Mouse (Mus musculus): ENCODE data around the gene Ift52. TPM values are rescaled to one million over a fixed set of nuclear protein-coding genes. Genes with fewer than 3 reads are reported as not detected.

Ift52 gene
- 1.1 and 4.6 TPM in 2 replicates for polyA plus RNA-seq (2012; ENCODE audit: low replicate concordance)

GRCm38 (mm10) chr2:163016916-163017743 is at the start of gene Ift52:
Gene Ift52, plus strand, starts transcription at chr2:163017354.

GRCm38 (mm10) chr2:162987218-162987617 is 29.9 kb upstream of the Ift52 start, which contains the start of gene Sgk2:
Gene Sgk2, plus strand, starts transcription at chr2:162987330.

GRCm38 (mm10) chr2:163054335-163054840 is 37.2 kb downstream of the Ift52 start, which contains the start of gene Mybl2:
Gene Mybl2, plus strand, starts transcription at chr2:163054687.

GRCm38 (mm10) chr2:163087728-163088127 is 70.6 kb downstream of the Ift52 start, which contains the start of gene Gtsf1l:
Gene Gtsf1l, minus strand, starts transcription at chr2:163087855.

Other genes with a start within 250 kb of the Ift52 start
- 99.0 and 114 TPM in 2 replicates for gene Srsf6, start 85.8 kb upstream of the Ift52 start, polyA plus RNA-seq (2012; ENCODE audit: low replicate concordance)
- gene L3mbtl1, start 73.9 kb upstream of the Ift52 start, polyA plus RNA-seq (2012; ENCODE audit: low replicate concordance) = 0.49 and 0.73 TPM in 2 replicates
- not detected in 2 replicates for gene Sgk2, start 30.0 kb upstream of the Ift52 start, polyA plus RNA-seq (2012; ENCODE audit: low replicate concordance)
- 65.2 and 71.4 TPM in 2 replicates for gene Mybl2, start 37.3 kb downstream of the Ift52 start, polyA plus RNA-seq (2012; ENCODE audit: low replicate concordance)
- gene Gtsf1l, start 70.5 kb downstream of the Ift52 start, polyA plus RNA-seq (2012; ENCODE audit: low replicate concordance) = not detected in 2 replicates
- gene Tox2, start 185.8 kb downstream of the Ift52 start, polyA plus RNA-seq (2012; ENCODE audit: low replicate concordance) = 26.5 and 67.2 TPM in 2 replicates